Mouse (Mus musculus) stomach, postnatal 0 days (tissue): ENCODE data around the gene Btaf1.

Source experiments
- CTCF ChIP-seq: IDR thresholded peaks from 2 replicates; pipeline ENCODE4 v1.5.1; 2016; ENCODE audit warnings: antibody characterized with exemption, low read depth, mild to moderate bottlenecking, moderate library complexity
- EP300 ChIP-seq: optimal IDR thresholded peaks from 2 replicates; pipeline ENCODE3; 2016; ENCODE audit warnings: antibody characterized with exemption

DNA sequence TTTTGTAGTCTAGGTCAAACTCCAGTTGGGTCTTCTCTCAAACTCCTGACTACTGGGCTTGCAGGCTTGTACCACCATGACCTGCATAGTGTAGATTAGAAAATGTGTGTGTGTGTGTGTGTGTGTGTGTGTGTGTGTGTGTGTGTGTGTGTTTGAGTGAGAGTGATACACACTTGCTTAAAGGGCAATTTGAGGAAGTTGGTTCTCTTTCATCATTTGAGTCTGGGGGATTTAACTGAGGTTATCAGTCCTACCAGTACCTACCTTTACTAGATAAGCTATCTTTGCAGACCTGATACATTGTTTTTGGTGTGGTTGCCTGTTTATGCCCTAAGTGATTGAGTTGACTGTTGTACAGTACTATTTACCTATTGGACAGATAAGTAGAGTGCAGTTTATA is 6.2 kb downstream of the Btaf1 start:
- no peak for TF ChIP-seq CTCF
- TF ChIP-seq EP300 = no peak
